Mouse (Mus musculus) adrenal gland, postnatal 10 days (tissue): ENCODE measurements around the gene Kdm2b. TPM values are rescaled to one million over a fixed set of nuclear protein-coding genes. Genes with fewer than 3 reads are reported as not detected.
"Not testable (repeated sequence)": the region's sequence is repeated elsewhere in the genome, so short reads cannot be mapped to it uniquely, and the experiment has no call there.

Source experiments
- DNase-seq: peaks from one replicate; pipeline ENCODE4 v3.0.0; 2021; ENCODE audit warnings: mixed read lengths
- total RNA-seq, 2 experiments: library from RNA; stranded (reverse); gene quantifications; 2 replicates each; pipeline ENCODE4 v1.2.3; 2021

Gene Kdm2b
- total RNA-seq, 2 experiments from 2014 or later, result 22.8 to 27.6 TPM

- DNase-seq, result not testable (repeated sequence)
Observed at GRCm38 (mm10) chr5:122974701-122975100, 14.9 kb downstream of the Kdm2b start.

GRCm38 (mm10) chr5:122972116-122972515, 17.5 kb downstream of the Kdm2b start:
- no peak for DNase-seq

GRCm38 (mm10) chr5:122971438-122971837, 18.2 kb downstream of the Kdm2b start:
- no peak for DNase-seq

GRCm38 (mm10) chr5:122970056-122970455, 19.6 kb downstream of the Kdm2b start:
- no peak for DNase-seq

- DNase-seq, result peak; percentile 87
Observed at GRCm38 (mm10) chr5:122968322-122968721, 21.3 kb downstream of the Kdm2b start.

- DNase-seq, result no peak
Observed at GRCm38 (mm10) chr5:122965427-122965826, 24.2 kb downstream of the Kdm2b start.

- DNase-seq, result no peak
Observed at GRCm38 (mm10) chr5:122964853-122965252, 24.8 kb downstream of the Kdm2b start.

- peak; percentile 31 for DNase-seq
Observed at GRCm38 (mm10) chr5:122961905-122962304, 27.7 kb downstream of the Kdm2b start.

- no peak for DNase-seq
Observed at GRCm38 (mm10) chr5:122959391-122959790, 30.2 kb downstream of the Kdm2b start.

GRCm38 (mm10) chr5:122956059-122956458, 33.6 kb downstream of the Kdm2b start:
- DNase-seq, result no peak

- DNase-seq, result peak; percentile 27
Observed at GRCm38 (mm10) chr5:122951913-122952641, 37.5 kb downstream of the Kdm2b start.

- DNase-seq, result peak; percentile 78
Observed at GRCm38 (mm10) chr5:122951056-122951912, 38.3 kb downstream of the Kdm2b start.

GRCm38 (mm10) chr5:122950329-122950953, 39.2 kb downstream of the Kdm2b start:
- peak; percentile 44 for DNase-seq

- no peak for DNase-seq
Observed at GRCm38 (mm10) chr5:122949101-122949500, 40.5 kb downstream of the Kdm2b start.

- DNase-seq, result no peak
Observed at GRCm38 (mm10) chr5:122947534-122947933, 42.1 kb downstream of the Kdm2b start.

- peak; percentile 65 for DNase-seq
Observed at GRCm38 (mm10) chr5:122938676-122939075, 50.9 kb downstream of the Kdm2b start.

GRCm38 (mm10) chr5:122937958-122938540, 51.6 kb downstream of the Kdm2b start:
- no peak for DNase-seq

GRCm38 (mm10) chr5:122937031-122937430, 52.6 kb downstream of the Kdm2b start:
- DNase-seq, result no peak

GRCm38 (mm10) chr5:122935810-122936209, 53.8 kb downstream of the Kdm2b start:
- no peak for DNase-seq

GRCm38 (mm10) chr5:122930991-122931390, 58.6 kb downstream of the Kdm2b start:
- DNase-seq, result peak; percentile 31

- no peak for DNase-seq
Observed at GRCm38 (mm10) chr5:122928293-122928692, 61.3 kb downstream of the Kdm2b start.

- no peak for DNase-seq
Observed at GRCm38 (mm10) chr5:122927703-122928102, 61.9 kb downstream of the Kdm2b start.
